Mouse (Mus musculus) heart, postnatal 0 days (tissue): ENCODE measurements at regions not wholly inside any gene's neighbourhood (a gene's known extent, or its start where the extent isn't known, plus 50 kb on each side); places are given as distances from the start of the nearest gene placed in this dataset.

Source experiments
- ATAC-seq: fragments of 200-750 bp; cut with Nextera tagmentation; 2 replicates; pipeline ENCODE4 v1.8.0; 2017; ENCODE audit warnings: low read depth, moderate number of reproducible peaks, moderate library complexity; ENCODE audit not compliant: insufficient read depth
- DNase-seq: peaks from one replicate; pipeline ENCODE4 v3.0.0-alpha.2; 2016; ENCODE audit warnings: low spot score
- H3K27ac ChIP-seq: fragments of 300-500 bp; sonication (generic); 2 replicates; pipeline ENCODE4 v1.5.1; 2014; ENCODE audit warnings: low read depth, mild to moderate bottlenecking
- H3K27me3 ChIP-seq: fragments of 300-500 bp; sonication (generic); 2 replicates; pipeline ENCODE4 v1.6.1; 2014; ENCODE audit warnings: low read length, mixed read lengths; ENCODE audit not compliant: control insufficient read depth, insufficient read depth
- H3K36me3 ChIP-seq: fragments of 300-500 bp; sonication (generic); replicated peaks from 2 replicates; pipeline ENCODE4 v1.6.1; 2014; ENCODE audit warnings: low read length, mixed read lengths; ENCODE audit not compliant: control insufficient read depth, insufficient read depth
- H3K4me1 ChIP-seq: fragments of 300-500 bp; sonication (generic); 2 replicates; pipeline ENCODE4 v1.6.1; 2014; ENCODE audit warnings: antibody characterized with exemption; ENCODE audit not compliant: control insufficient read depth, insufficient read depth
- H3K4me2 ChIP-seq: fragments of 300-500 bp; sonication (generic); 2 replicates; pipeline ENCODE4 v1.6.1; 2014; ENCODE audit warnings: low read depth, mild to moderate bottlenecking, low read length, moderate library complexity
- H3K4me3 ChIP-seq: fragments of 300-500 bp; sonication (generic); 2 replicates; pipeline ENCODE4 v1.5.1; 2014; ENCODE audit warnings: low read depth, low read length
- H3K9ac ChIP-seq: fragments of 300-500 bp; sonication (generic); replicated peaks from 2 replicates; pipeline ENCODE4 v1.6.1; 2014; ENCODE audit warnings: low read depth, low read length, mixed read lengths
- H3K9me3 ChIP-seq: fragments of 300-500 bp; sonication (generic); replicated peaks from 2 replicates; pipeline ENCODE4 v1.6.1; 2016; ENCODE audit warnings: low read length; ENCODE audit not compliant: control insufficient read depth
- CTCF ChIP-seq: IDR thresholded peaks from 2 replicates; pipeline ENCODE4 v1.5.1; 2016; ENCODE audit warnings: antibody characterized with exemption, control low read depth, low read depth
- EP300 ChIP-seq: IDR thresholded peaks from 2 replicates; pipeline ENCODE4 v1.6.1; 2016; ENCODE audit warnings: antibody characterized with exemption, low read depth
- WGBS: fragments of 180-500 bp; shearing (Covaris S2); extraction: QIAGEN DNeasy Blood & Tissue Kit; methylation state at CpG from one replicate; pipeline ENCODE4 v1.1.7; 2014; 5-methylcytosine and 5-hydroxymethylcytosine counted together

- no peak overlapping the region for H3K4me3 ChIP-seq
- DNase-seq: no peak
- no peaks in the 10 kb centered on the region for H3K4me1 ChIP-seq
- H3K27me3 ChIP-seq: no peaks in the 10 kb centered on the region
- TF ChIP-seq EP300: no peak
- no peak for TF ChIP-seq CTCF
- no peak overlapping the region for H3K9ac ChIP-seq
- H3K9me3 ChIP-seq: no peaks in the 10 kb centered on the region
- ATAC-seq: no peak
- no peaks in the 10 kb centered on the region for H3K36me3 ChIP-seq
- H3K27ac ChIP-seq: no peak overlapping the region
- H3K4me2 ChIP-seq: no peak overlapping the region
Measured at GRCm38 (mm10) chr5:4398087-4398486, 205.9 kb downstream of the Mterf1b start.

GRCm38 (mm10) chr5:4417761-4418160 is 225.6 kb downstream of the Mterf1b start:
- WGBS: 100% methylated on average over 1 of the region's 1 CpGs
- H3K27me3 ChIP-seq: no peaks in the 10 kb centered on the region
- H3K4me1 ChIP-seq: no peaks in the 10 kb centered on the region
- no peaks in the 10 kb centered on the region for H3K9me3 ChIP-seq
- no peak overlapping the region for H3K4me3 ChIP-seq
- ATAC-seq: no peak
- H3K4me2 ChIP-seq: no peak overlapping the region
- no peak overlapping the region for H3K9ac ChIP-seq
- no peak for DNase-seq
- H3K36me3 ChIP-seq: no peaks in the 10 kb centered on the region
- TF ChIP-seq EP300 (no peak), CTCF (no peak)
- H3K27ac ChIP-seq: no peak overlapping the region
